Mouse (Mus musculus) erythroblast, embryonic 14.5 days (primary cell): Measurements from ENCODE around the gene Tnfrsf19. TPM values are rescaled to one million over a fixed set of nuclear protein-coding genes. Genes with fewer than 3 reads are reported as not detected.

Experiments used
- H3K27me3 ChIP-seq: 2 replicates; pipeline ENCODE4 v1.6.1; 2012; ENCODE audit warnings: inconsistent platforms; ENCODE audit not compliant: control insufficient read depth
- H3K36me3 ChIP-seq: 2 replicates; pipeline ENCODE4 v1.6.1; 2012; ENCODE audit warnings: mild to moderate bottlenecking, inconsistent platforms; ENCODE audit not compliant: control insufficient read depth
- H3K4me1 ChIP-seq: 2 replicates; pipeline ENCODE4 v1.6.1; 2012; ENCODE audit warnings: inconsistent platforms; ENCODE audit not compliant: control insufficient read depth
- H3K4me3 ChIP-seq: replicated peaks from 2 replicates; pipeline ENCODE3; 2012; ENCODE audit warnings: moderate library complexity, mild to moderate bottlenecking, inconsistent platforms
- H3K9me3 ChIP-seq: 2 replicates; pipeline ENCODE4 v1.6.1; 2012; ENCODE audit warnings: low read length, inconsistent platforms, mixed read lengths; ENCODE audit not compliant: control insufficient read depth
- GATA1 ChIP-seq: IDR thresholded peaks from 2 replicates; pipeline ENCODE4 v1.6.1; 2012; ENCODE audit warnings: low read length, inconsistent platforms, mixed read lengths
- TAL1 ChIP-seq: IDR thresholded peaks from 3 replicates; pipeline ENCODE4 v1.6.1; 2012; ENCODE audit warnings: low read length, inconsistent platforms, mixed read lengths
- polyA plus RNA-seq: library from polyadenylated mRNA; stranded (reverse); fragments of >175 nt; gene quantifications from 2 replicates; pipeline ENCODE4 v1.2.3, GENCODE M21; 2012

Tnfrsf19 gene
- polyA plus RNA-seq, 1 experiment = not detected

- TF ChIP-seq TAL1 (no peak), GATA1 (no peak)
- no peak overlapping the region for H3K4me3 ChIP-seq
Measured at GRCm38 (mm10) chr14:60984266-60984665, 62.0 kb downstream of the Tnfrsf19 start.

DNA sequence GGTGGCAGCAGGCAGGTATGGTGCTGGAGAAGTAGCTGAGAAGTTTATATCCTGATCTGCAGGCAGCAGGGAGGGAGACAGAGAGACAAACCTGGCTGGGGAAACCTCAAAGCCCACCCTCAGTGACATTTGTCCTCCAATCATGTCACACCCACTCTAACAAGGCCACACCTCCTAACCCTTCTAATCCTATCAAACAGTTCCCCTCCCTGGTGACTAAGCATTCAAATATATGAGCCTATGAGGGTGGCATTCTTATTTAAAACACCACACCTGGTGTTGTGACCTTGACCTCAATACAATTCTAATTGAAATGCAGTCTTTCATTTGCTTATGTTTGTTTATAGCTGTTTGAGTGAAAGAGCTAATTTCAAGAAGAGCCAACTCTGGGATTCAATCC, 64.2 kb downstream of the Tnfrsf19 start:
- no peaks in the 10 kb centered on the region for H3K4me1 ChIP-seq
- H3K9me3 ChIP-seq = no peaks in the 10 kb centered on the region
- H3K4me3 ChIP-seq = no peak overlapping the region
- H3K36me3 ChIP-seq = no peaks in the 10 kb centered on the region
- no peaks in the 10 kb centered on the region for H3K27me3 ChIP-seq
- TF ChIP-seq GATA1 (no peak), TAL1 (no peak)

More at GRCm38 (mm10) chr14:60984266-60984665, 62.0 kb downstream of the Tnfrsf19 start:
- Histone ChIP-seq H3K36me3 (no peaks in the 10 kb centered on the region), H3K4me1 (no peaks in the 10 kb centered on the region), H3K27me3 (no peaks in the 10 kb centered on the region), H3K9me3 (no peaks in the 10 kb centered on the region)

DNA sequence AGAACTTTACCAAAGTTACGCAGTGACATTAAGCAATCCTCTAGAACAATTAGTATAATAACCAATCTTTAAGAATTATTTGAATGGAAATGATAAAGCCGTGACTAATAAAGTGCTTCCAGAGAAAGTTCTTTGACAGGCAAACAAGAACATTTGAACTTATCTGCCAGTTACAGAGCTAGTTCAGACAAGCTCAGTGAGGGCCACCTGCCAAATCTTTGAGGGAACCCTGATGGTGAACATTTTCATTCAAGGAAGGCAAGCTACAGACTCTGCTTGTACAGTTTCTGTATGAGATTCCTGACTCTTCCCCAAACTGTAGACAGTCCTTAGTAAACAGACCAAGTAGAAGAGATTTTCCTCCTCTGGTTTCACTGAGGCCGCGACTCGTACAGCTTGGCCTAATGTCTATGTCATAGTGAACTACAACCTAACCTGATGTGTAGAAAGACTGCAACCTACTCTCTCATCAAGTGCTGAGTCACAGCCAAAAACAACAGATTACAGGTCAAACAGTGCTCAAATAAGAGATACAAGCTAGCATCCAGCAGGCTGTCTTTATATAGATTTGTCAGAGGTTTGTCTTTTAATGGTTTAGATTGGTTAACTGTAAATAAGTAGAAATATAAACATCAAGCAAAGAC, 65.9 kb downstream of the Tnfrsf19 start:
- H3K27me3 ChIP-seq = no peaks in the 10 kb centered on the region
- no peaks in the 10 kb centered on the region for H3K4me1 ChIP-seq
- H3K9me3 ChIP-seq = no peaks in the 10 kb centered on the region
- TF ChIP-seq GATA1 (no peak), TAL1 (no peak)
- H3K4me3 ChIP-seq = no peak overlapping the region
- H3K36me3 ChIP-seq = no peaks in the 10 kb centered on the region

- no peaks in the 10 kb centered on the region for H3K27me3 ChIP-seq
- no peaks in the 10 kb centered on the region for H3K36me3 ChIP-seq
- no peaks in the 10 kb centered on the region for H3K9me3 ChIP-seq
- H3K4me3 ChIP-seq = no peak overlapping the region
- no peaks in the 10 kb centered on the region for H3K4me1 ChIP-seq
- TF ChIP-seq TAL1 = no peak
- no peak for TF ChIP-seq GATA1
Measured at GRCm38 (mm10) chr14:60978129-60978528, 68.2 kb downstream of the Tnfrsf19 start.

GRCm38 (mm10) chr14:60976231-60976630, 70.1 kb downstream of the Tnfrsf19 start:
- Histone ChIP-seq H3K4me3 (no peak overlapping the region), H3K9me3 (no peaks in the 10 kb centered on the region), H3K36me3 (no peaks in the 10 kb centered on the region), H3K4me1 (no peaks in the 10 kb centered on the region), H3K27me3 (no peaks in the 10 kb centered on the region)
- no peak for TF ChIP-seq GATA1
- no peak for TF ChIP-seq TAL1

DNA sequence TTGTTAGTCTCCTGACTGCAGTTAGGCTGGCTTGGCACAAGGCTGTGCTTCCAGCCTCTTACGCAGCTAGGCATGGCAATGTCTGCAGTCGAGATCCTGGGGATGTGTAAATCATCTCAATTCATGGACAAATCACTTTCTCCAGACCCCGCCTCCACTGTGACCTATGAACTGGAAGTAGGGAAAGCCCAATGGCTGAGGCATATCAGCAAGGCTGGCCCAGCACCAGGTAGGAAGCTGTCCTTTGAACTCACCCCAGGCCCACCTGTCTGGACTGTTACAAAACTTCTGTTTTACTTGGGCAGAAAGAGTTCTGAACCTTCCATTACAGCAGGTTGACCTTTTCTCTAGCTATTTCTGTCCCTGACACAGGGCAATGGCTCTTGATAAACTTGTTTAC, 70.6 kb downstream of the Tnfrsf19 start:
- H3K27me3 ChIP-seq = no peaks in the 10 kb centered on the region
- no peaks in the 10 kb centered on the region for H3K4me1 ChIP-seq
- H3K9me3 ChIP-seq = no peaks in the 10 kb centered on the region
- H3K36me3 ChIP-seq = no peaks in the 10 kb centered on the region
- no peak overlapping the region for H3K4me3 ChIP-seq
- TF ChIP-seq TAL1 (no peak), GATA1 (no peak)

DNA sequence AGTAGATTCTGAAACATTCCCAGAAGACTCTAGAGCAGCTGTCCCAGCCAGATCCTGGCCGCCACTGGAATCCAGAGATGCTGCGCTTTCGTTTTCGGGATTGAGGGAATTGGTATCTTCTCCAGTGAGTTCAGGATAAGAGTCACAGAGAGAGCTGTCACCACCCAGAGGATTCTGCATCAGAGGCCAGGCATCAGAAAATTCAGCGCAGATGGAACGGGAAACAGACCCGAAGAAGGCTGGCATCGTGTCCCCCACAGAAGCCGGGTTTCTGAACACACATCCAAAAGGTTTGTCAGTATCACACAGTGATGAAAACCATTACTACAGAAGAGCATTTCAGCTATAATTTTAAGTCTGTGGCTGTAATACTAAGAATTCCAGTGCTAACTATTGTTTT, 75.3 kb downstream of the Tnfrsf19 start:
- Histone ChIP-seq H3K9me3 (no peaks in the 10 kb centered on the region), H3K36me3 (no peaks in the 10 kb centered on the region), H3K27me3 (no peaks in the 10 kb centered on the region), H3K4me1 (no peaks in the 10 kb centered on the region), H3K4me3 (no peak overlapping the region)
- TF ChIP-seq TAL1 = no peak
- no peak for TF ChIP-seq GATA1

DNA sequence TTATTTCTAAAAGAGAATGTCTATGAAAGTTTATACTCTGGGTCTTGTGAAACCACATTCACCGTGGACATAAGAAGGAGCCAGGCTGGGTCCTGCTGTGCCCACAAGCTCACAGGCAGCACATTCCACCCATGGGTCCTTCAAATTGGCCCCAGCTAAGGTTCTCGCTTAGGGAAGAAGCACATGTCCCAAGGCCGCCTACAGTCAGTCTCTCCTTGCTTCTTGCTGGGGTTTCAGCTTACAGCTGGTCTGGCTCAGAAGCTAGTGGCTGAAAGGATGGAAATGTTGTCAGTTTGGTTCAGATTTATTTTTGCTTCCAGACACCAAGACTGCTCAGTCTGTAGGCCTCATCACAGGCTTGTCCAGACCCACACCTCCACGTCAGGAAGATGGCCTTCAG, 80.2 kb downstream of the Tnfrsf19 start:
- TF ChIP-seq TAL1 (no peak), GATA1 (no peak)
- H3K27me3 ChIP-seq = no peaks in the 10 kb centered on the region

GRCm38 (mm10) chr14:60964016-60964810, 82.1 kb downstream of the Tnfrsf19 start:
- Histone ChIP-seq H3K4me3 (no peak overlapping the region), H3K27me3 (no peaks in the 10 kb centered on the region), H3K9me3 (no peaks in the 10 kb centered on the region), H3K4me1 (no peaks in the 10 kb centered on the region), H3K36me3 (no peaks in the 10 kb centered on the region)
- no peak for TF ChIP-seq GATA1
- TF ChIP-seq TAL1 = no peak

More for the DNA sequence above, 80.2 kb downstream of the Tnfrsf19 start:
- Histone ChIP-seq H3K4me3 (no peak overlapping the region), H3K4me1 (no peaks in the 10 kb centered on the region), H3K36me3 (no peaks in the 10 kb centered on the region), H3K9me3 (no peaks in the 10 kb centered on the region)
